Mouse (Mus musculus): ENCODE measurements around the gene Rap1a. TPM values are rescaled to one million over a fixed set of nuclear protein-coding genes. Genes with fewer than 3 reads are reported as not detected.
A peak's percentile ranks its signal among the peaks of the same experiment; 100 is the strongest.

Rap1a gene
- total RNA-seq, 1 experiment from 2014 or later, result 819 TPM

DNA sequence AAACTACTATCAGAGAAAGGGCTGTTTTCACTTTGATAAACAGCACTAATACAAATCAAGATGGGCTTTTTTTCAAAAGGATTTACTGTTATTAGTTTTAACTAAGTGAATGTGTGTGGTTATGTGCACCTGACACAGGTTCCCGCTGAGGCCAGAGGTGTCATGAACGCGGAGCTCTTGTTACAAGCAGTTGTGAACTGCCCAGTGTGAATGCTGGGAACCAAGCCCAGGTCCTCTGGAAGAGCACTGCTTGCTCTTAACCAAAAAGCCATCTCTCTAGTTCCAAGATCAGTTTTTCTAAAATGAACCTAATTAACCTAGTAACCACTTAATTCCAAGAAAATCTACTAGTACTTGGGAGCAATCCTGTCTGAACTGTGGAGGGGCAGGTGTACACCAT, 23.1 kb downstream of the Rap1a start:
- no peak for ATAC-seq (replicated peaks; ENCODE audit: insufficient number of reproducible peaks, low FRiP score, low TSS enrichment, poor library complexity, severe bottlenecking)

DNA sequence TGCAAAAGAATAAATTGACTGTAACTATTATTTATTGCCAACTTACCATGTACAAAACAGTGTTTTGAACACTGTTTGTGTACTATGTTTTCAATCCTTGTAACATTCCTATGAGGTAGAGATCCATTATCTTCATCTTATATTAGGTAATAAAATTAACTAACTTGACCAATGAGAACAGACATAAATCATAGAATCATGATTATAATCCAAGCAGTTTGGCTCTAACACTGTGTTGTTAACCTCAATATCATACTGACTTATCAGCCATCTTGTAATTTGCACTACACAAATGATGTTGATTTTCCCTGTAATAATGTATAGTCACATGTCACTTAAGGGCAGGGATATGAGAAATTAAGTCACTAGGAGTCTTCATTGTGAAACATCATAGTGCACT, 26.6 kb downstream of the Rap1a start:
- ATAC-seq (replicated peaks; ENCODE audit: insufficient number of reproducible peaks, low FRiP score, low TSS enrichment, poor library complexity, severe bottlenecking), result no peak

- ATAC-seq (replicated peaks; ENCODE audit: insufficient number of reproducible peaks, low FRiP score, low TSS enrichment, poor library complexity, severe bottlenecking), result no peak
These were observed 29.6 kb downstream of the Rap1a start for GRCm38 (mm10) chr3:105771534-105771933.

- ATAC-seq (replicated peaks; ENCODE audit: insufficient number of reproducible peaks, low FRiP score, low TSS enrichment, poor library complexity, severe bottlenecking), result no peak
These were observed 30.3 kb downstream of the Rap1a start for GRCm38 (mm10) chr3:105770836-105771235.

- no peak for ATAC-seq (replicated peaks; ENCODE audit: insufficient number of reproducible peaks, low FRiP score, low TSS enrichment, poor library complexity, severe bottlenecking)
These were observed 31.8 kb downstream of the Rap1a start for GRCm38 (mm10) chr3:105769380-105769779.

DNA sequence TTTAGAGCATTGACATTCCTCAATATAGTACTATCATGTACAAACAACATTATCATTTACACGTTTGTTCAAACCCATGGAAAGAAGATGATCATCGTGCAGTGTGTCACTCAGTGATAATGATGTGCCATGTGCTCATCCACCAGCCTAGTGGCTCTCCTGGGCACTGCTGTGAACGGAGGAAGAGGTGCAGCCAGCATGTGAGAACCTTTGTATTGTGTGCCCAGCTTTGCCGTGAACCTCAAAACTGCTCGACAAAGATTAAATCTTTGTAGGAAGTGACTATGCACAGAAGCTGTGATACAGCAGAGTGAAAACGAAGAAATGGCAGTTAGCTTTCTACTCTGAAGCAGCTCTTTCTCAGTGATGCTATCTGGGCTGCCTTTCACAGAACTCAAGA, 32.6 kb downstream of the Rap1a start:
- ATAC-seq (replicated peaks; ENCODE audit: insufficient number of reproducible peaks, low FRiP score, low TSS enrichment, poor library complexity, severe bottlenecking), result peak; percentile 62

GRCm38 (mm10) chr3:105763132-105763851, 37.8 kb downstream of the Rap1a start:
- ATAC-seq (replicated peaks; ENCODE audit: insufficient number of reproducible peaks, low FRiP score, low TSS enrichment, poor library complexity, severe bottlenecking), result peak; percentile 61

DNA sequence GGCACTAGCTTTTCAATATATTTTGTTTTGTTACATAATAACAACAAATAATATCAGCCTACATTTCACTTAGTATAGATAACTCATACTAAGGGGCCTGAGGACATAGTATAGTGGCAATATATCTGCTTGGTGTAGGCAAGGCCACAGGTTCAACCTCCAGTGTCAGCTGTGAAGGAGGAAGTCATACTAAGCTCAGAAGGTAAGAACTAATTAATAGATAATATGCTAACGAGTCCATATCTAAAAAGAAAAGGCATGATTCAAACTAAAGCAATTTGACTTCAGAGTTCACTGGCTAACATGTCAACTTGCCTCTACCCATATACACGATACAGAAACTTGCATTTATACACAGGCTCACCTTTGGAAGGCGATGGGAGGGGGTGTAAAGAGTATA, 41.1 kb downstream of the Rap1a start:
- no peak for ATAC-seq (replicated peaks; ENCODE audit: insufficient number of reproducible peaks, low FRiP score, low TSS enrichment, poor library complexity, severe bottlenecking)

DNA sequence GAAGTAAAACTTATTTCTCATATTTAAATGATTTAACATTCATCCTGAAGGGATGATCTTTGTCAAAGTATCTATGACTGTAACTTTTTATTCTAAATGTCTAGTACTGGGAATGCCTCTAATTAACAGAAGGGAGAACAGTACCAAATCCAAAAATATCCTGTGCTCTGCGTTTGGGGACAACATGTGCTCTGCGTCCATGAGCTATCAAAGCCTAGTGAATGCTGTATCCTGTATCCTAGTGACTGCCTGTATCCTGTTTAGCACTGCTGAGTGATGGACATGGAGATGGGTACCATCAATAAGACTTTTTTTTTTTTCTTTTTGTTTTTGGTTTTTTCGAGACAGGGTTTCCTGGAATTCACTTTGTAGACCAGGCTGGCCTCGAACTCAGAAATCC, 42.5 kb downstream of the Rap1a start:
- no peak for ATAC-seq (replicated peaks; ENCODE audit: insufficient number of reproducible peaks, low FRiP score, low TSS enrichment, poor library complexity, severe bottlenecking)

GRCm38 (mm10) chr3:105758098-105758497, 43.0 kb downstream of the Rap1a start:
- ATAC-seq (replicated peaks; ENCODE audit: insufficient number of reproducible peaks, low FRiP score, low TSS enrichment, poor library complexity, severe bottlenecking), result no peak

- no peak for ATAC-seq (replicated peaks; ENCODE audit: insufficient number of reproducible peaks, low FRiP score, low TSS enrichment, poor library complexity, severe bottlenecking)
These were observed 43.6 kb downstream of the Rap1a start for GRCm38 (mm10) chr3:105757323-105758083.

GRCm38 (mm10) chr3:105756505-105756904, 44.6 kb downstream of the Rap1a start:
- ATAC-seq (replicated peaks; ENCODE audit: insufficient number of reproducible peaks, low FRiP score, low TSS enrichment, poor library complexity, severe bottlenecking), result no peak

- no peak for ATAC-seq (replicated peaks; ENCODE audit: insufficient number of reproducible peaks, low FRiP score, low TSS enrichment, poor library complexity, severe bottlenecking)
These were observed 46.0 kb downstream of the Rap1a start for GRCm38 (mm10) chr3:105755123-105755522.

DNA sequence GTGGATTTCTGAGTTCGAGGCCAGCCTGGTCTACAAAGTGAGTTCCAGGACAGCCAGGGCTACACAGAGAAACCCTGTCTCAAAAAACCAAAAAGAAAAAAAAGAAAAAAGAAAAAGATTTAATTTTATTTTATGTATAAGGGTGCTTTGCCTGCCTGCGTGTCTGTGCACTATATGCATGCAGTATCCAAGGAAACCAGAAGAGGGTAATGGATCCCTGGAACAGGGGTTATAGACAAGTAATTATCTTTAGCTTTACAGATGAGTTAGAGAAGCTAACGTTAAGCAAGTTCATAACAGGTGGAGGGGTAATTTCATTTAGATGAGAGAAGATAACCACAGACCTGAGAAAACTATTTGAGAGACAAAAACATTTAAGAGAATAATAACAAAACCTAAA, 47.0 kb downstream of the Rap1a start:
- ATAC-seq (replicated peaks; ENCODE audit: insufficient number of reproducible peaks, low FRiP score, low TSS enrichment, poor library complexity, severe bottlenecking), result no peak

DNA sequence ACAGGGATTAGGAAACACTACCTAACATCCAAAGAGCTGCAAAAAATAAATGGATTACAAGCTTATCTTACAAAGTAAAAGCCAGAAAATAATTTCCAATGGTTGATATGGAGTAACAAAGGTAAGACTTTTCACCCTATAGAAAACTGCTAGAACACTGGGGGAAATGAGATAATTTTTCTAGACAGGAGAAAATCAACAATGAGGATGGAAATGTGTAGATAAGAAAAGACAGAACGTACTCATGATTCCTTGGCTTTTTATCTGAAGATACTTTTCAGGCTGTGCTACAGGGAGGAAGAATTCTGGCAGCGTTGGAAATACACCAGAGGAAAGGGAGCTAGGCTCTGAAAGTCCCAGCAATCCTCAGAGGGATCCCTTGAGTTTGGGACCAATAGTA, 50.3 kb downstream of the Rap1a start:
- no peak for ATAC-seq (replicated peaks; ENCODE audit: insufficient number of reproducible peaks, low FRiP score, low TSS enrichment, poor library complexity, severe bottlenecking)

DNA sequence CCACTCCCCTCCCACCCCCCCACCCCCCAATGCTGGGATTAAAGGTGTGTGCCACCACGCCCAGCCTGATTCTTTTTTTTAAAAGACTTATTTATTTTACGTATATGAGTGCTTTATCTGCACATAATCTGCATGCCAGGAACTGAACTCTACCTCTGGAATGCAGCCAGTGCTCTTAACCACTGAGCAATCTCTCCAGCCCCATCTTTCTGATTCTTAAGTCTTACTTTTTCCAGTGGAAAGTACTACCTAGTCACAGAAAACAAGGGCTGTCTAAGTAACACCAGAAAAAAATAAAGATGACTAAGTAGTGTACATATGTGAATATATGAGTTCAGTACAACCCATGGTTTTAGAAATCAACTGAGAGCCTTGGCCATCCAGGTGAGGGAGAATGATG, 54.6 kb downstream of the Rap1a start:
- no peak for ATAC-seq (replicated peaks; ENCODE audit: insufficient number of reproducible peaks, low FRiP score, low TSS enrichment, poor library complexity, severe bottlenecking)

- no peak for ATAC-seq (replicated peaks; ENCODE audit: insufficient number of reproducible peaks, low FRiP score, low TSS enrichment, poor library complexity, severe bottlenecking)
These were observed 63.5 kb downstream of the Rap1a start for GRCm38 (mm10) chr3:105737666-105738065.

DNA sequence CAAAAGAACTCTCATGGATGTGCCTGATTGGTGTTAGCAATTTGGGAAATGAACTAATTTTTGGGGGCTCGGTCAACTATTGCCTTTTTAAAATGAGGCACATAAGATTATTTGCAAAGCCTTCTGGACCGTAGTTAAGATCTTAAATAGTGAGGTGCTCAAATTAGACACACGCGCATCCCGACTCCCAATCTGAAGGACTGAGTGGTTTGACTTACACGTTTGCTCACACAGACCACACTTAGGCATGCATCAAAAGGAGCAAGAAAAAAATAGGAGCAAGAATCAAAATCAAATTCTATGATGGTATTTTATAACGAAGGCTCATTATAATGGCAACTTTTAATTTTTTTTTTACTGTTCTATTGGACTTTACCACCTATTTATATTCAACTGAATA, 64.1 kb downstream of the Rap1a start:
- no peak for ATAC-seq (replicated peaks; ENCODE audit: insufficient number of reproducible peaks, low FRiP score, low TSS enrichment, poor library complexity, severe bottlenecking)

DNA sequence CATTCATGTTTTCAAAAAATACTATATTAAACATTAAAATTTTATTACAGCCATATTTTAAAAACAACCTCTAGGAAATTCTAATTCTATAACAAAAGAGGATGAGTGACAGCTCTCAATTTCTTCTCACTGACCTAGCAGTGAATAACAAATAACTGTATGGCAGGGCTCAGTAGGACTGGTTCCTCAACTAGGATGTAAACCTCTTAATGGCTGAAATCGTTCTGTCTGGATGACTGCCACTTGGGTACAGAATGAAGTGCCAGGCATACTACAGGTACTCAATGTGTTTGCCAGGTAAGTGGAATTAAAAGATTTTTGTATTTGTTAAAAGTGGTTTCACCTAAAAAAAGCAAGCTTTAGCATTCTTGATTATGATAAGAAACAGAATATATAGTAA, 65.0 kb downstream of the Rap1a start:
- no peak for ATAC-seq (replicated peaks; ENCODE audit: insufficient number of reproducible peaks, low FRiP score, low TSS enrichment, poor library complexity, severe bottlenecking)

GRCm38 (mm10) chr3:105735285-105735684, 65.9 kb downstream of the Rap1a start:
- no peak for ATAC-seq (replicated peaks; ENCODE audit: insufficient number of reproducible peaks, low FRiP score, low TSS enrichment, poor library complexity, severe bottlenecking)
